Mouse (Mus musculus): ENCODE measurements around the gene Rapgef3. TPM values are rescaled to one million over a fixed set of nuclear protein-coding genes. Genes with fewer than 3 reads are reported as not detected.
A peak's percentile ranks its signal among the peaks of the same experiment; 100 is the strongest.

Rapgef3 gene
- polyA plus RNA-seq, 1 experiment from 2014 or later, result 15.7 TPM

GRCm38 (mm10) chr15:97761438-97761837, 6.3 kb downstream of the Rapgef3 start:
- no peak overlapping the region for H3K9ac ChIP-seq (ENCODE audit: low read depth, low read length)

GRCm38 (mm10) chr15:97760952-97761351, 6.8 kb downstream of the Rapgef3 start:
- H3K4me2 ChIP-seq (replicated peaks; ENCODE audit: low read depth, low read length), result no peak overlapping the region
- WGBS, result 57% methylated on average over 5 of the region's 5 CpGs
- H3K27me3 ChIP-seq (ENCODE audit: control insufficient read depth, insufficient read depth, low read length), result no peaks in the 10 kb centered on the region; the same call in 1 of the 2 replicates
- H3K36me3 ChIP-seq (ENCODE audit: control insufficient read depth, insufficient read depth, low read length), result peaks cover 20% of the 10 kb centered on the region; the same call in 1 of the 2 replicates
- no peaks in the 10 kb centered on the region for H3K9me3 ChIP-seq (ENCODE audit: control insufficient read depth, low read length)
- no peak for ATAC-seq (ENCODE audit: low FRiP score, low TSS enrichment)
- H3K4me1 ChIP-seq (ENCODE audit: control insufficient read depth, insufficient read depth, low read length), result peaks cover 20% of the 10 kb centered on the region
- H3K4me3 ChIP-seq (ENCODE audit: low read length), result no peak overlapping the region
- no peak overlapping the region for H3K9ac ChIP-seq (ENCODE audit: low read depth, low read length)
- no peak overlapping the region for H3K27ac ChIP-seq (ENCODE audit: low read depth, low read length)

More at GRCm38 (mm10) chr15:97761438-97761837, 6.3 kb downstream of the Rapgef3 start:
- Histone ChIP-seq H3K36me3 (ENCODE audit: control insufficient read depth, insufficient read depth, low read length) (peaks cover 20% of the 10 kb centered on the region; the same call in 1 of the 2 replicates), H3K27ac (ENCODE audit: low read depth, low read length) (no peak overlapping the region), H3K4me2 (replicated peaks; ENCODE audit: low read depth, low read length) (no peak overlapping the region), H3K9me3 (ENCODE audit: control insufficient read depth, low read length) (no peaks in the 10 kb centered on the region), H3K4me3 (ENCODE audit: low read length) (no peak overlapping the region), H3K4me1 (ENCODE audit: control insufficient read depth, insufficient read depth, low read length) (peaks cover 23% of the 10 kb centered on the region), H3K27me3 (ENCODE audit: control insufficient read depth, insufficient read depth, low read length) (no peaks in the 10 kb centered on the region; the same call in 1 of the 2 replicates)
- ATAC-seq (ENCODE audit: low FRiP score, low TSS enrichment), result no peak
- 50% methylated on average over 13 of the region's 13 CpGs for WGBS

- no peak overlapping the region for H3K9ac ChIP-seq (ENCODE audit: low read depth, low read length)
- no peak for ATAC-seq (ENCODE audit: low FRiP score, low TSS enrichment)
- no peak overlapping the region for H3K4me2 ChIP-seq (replicated peaks; ENCODE audit: low read depth, low read length)
- H3K4me1 ChIP-seq (ENCODE audit: control insufficient read depth, insufficient read depth, low read length), result peaks cover 18% of the 10 kb centered on the region
- 91% methylated on average over 9 of the region's 9 CpGs for WGBS
- no peak overlapping the region for H3K27ac ChIP-seq (ENCODE audit: low read depth, low read length)
- H3K9me3 ChIP-seq (ENCODE audit: control insufficient read depth, low read length), result no peaks in the 10 kb centered on the region
- no peaks in the 10 kb centered on the region; the same call in 1 of the 2 replicates for H3K27me3 ChIP-seq (ENCODE audit: control insufficient read depth, insufficient read depth, low read length)
- no peak overlapping the region for H3K4me3 ChIP-seq (ENCODE audit: low read length)
- H3K36me3 ChIP-seq (ENCODE audit: control insufficient read depth, insufficient read depth, low read length), result peaks cover 20% of the 10 kb centered on the region; the same call in 1 of the 2 replicates
Observed at GRCm38 (mm10) chr15:97760006-97760405, 7.8 kb downstream of the Rapgef3 start.

- no peak for ATAC-seq (ENCODE audit: low FRiP score, low TSS enrichment)
- H3K27me3 ChIP-seq (ENCODE audit: control insufficient read depth, insufficient read depth, low read length), result no peaks in the 10 kb centered on the region
- no peak overlapping the region for H3K4me2 ChIP-seq (replicated peaks; ENCODE audit: low read depth, low read length)
- H3K9ac ChIP-seq (ENCODE audit: low read depth, low read length), result no peak overlapping the region
- H3K4me3 ChIP-seq (ENCODE audit: low read length), result no peak overlapping the region
- 49% methylated on average over 8 of the region's 8 CpGs for WGBS
- peaks cover 15% of the 10 kb centered on the region for H3K4me1 ChIP-seq (ENCODE audit: control insufficient read depth, insufficient read depth, low read length)
- H3K9me3 ChIP-seq (ENCODE audit: control insufficient read depth, low read length), result no peaks in the 10 kb centered on the region
- no peak overlapping the region for H3K27ac ChIP-seq (ENCODE audit: low read depth, low read length)
- peaks cover 24% of the 10 kb centered on the region for H3K36me3 ChIP-seq (ENCODE audit: control insufficient read depth, insufficient read depth, low read length)
Observed at GRCm38 (mm10) chr15:97755361-97755760, 12.4 kb downstream of the Rapgef3 start.

- WGBS, result 56% methylated on average over 6 of the region's 6 CpGs
- peaks cover 23% of the 10 kb centered on the region for H3K36me3 ChIP-seq (ENCODE audit: control insufficient read depth, insufficient read depth, low read length)
- ATAC-seq (ENCODE audit: low FRiP score, low TSS enrichment), result no peak
- H3K4me3 ChIP-seq (ENCODE audit: low read length), result no peak overlapping the region
- no peak overlapping the region for H3K4me2 ChIP-seq (replicated peaks; ENCODE audit: low read depth, low read length)
- H3K27ac ChIP-seq (ENCODE audit: low read depth, low read length), result no peak overlapping the region
- H3K9me3 ChIP-seq (ENCODE audit: control insufficient read depth, low read length), result no peaks in the 10 kb centered on the region
- peaks cover 20% of the 10 kb centered on the region for H3K4me1 ChIP-seq (ENCODE audit: control insufficient read depth, insufficient read depth, low read length)
- no peak overlapping the region for H3K9ac ChIP-seq (ENCODE audit: low read depth, low read length)
- H3K27me3 ChIP-seq (ENCODE audit: control insufficient read depth, insufficient read depth, low read length), result no peaks in the 10 kb centered on the region
Observed at GRCm38 (mm10) chr15:97754476-97754875, 13.3 kb downstream of the Rapgef3 start.

- no peak for ATAC-seq (ENCODE audit: low FRiP score, low TSS enrichment)
- WGBS, result 89% methylated on average over 5 of the region's 5 CpGs
- Histone ChIP-seq H3K4me3 (ENCODE audit: low read length) (no peak overlapping the region), H3K9me3 (ENCODE audit: control insufficient read depth, low read length) (no peaks in the 10 kb centered on the region), H3K4me1 (ENCODE audit: control insufficient read depth, insufficient read depth, low read length) (peaks cover 20% of the 10 kb centered on the region), H3K4me2 (replicated peaks; ENCODE audit: low read depth, low read length) (no peak overlapping the region), H3K27me3 (ENCODE audit: control insufficient read depth, insufficient read depth, low read length) (no peaks in the 10 kb centered on the region), H3K36me3 (ENCODE audit: control insufficient read depth, insufficient read depth, low read length) (peaks cover 15% of the 10 kb centered on the region), H3K9ac (ENCODE audit: low read depth, low read length) (no peak overlapping the region), H3K27ac (ENCODE audit: low read depth, low read length) (no peak overlapping the region)
Observed at GRCm38 (mm10) chr15:97752491-97752890, 15.3 kb downstream of the Rapgef3 start.

- 82% methylated on average over 2 of the region's 2 CpGs for WGBS
- Histone ChIP-seq H3K4me2 (replicated peaks; ENCODE audit: low read depth, low read length) (no peak overlapping the region), H3K4me1 (ENCODE audit: control insufficient read depth, insufficient read depth, low read length) (peaks cover 20% of the 10 kb centered on the region), H3K9ac (ENCODE audit: low read depth, low read length) (no peak overlapping the region), H3K27me3 (ENCODE audit: control insufficient read depth, insufficient read depth, low read length) (no peaks in the 10 kb centered on the region), H3K36me3 (ENCODE audit: control insufficient read depth, insufficient read depth, low read length) (peaks cover 16% of the 10 kb centered on the region), H3K9me3 (ENCODE audit: control insufficient read depth, low read length) (no peaks in the 10 kb centered on the region), H3K4me3 (ENCODE audit: low read length) (no peak overlapping the region), H3K27ac (ENCODE audit: low read depth, low read length) (no peak overlapping the region)
- no peak for ATAC-seq (ENCODE audit: low FRiP score, low TSS enrichment)
Observed at GRCm38 (mm10) chr15:97751676-97752075, 16.1 kb downstream of the Rapgef3 start.

- peaks cover 20% of the 10 kb centered on the region for H3K4me1 ChIP-seq (ENCODE audit: control insufficient read depth, insufficient read depth, low read length)
- no peak overlapping the region; the same call in 1 of the 2 replicates for H3K4me2 ChIP-seq (replicated peaks; ENCODE audit: low read depth, low read length)
- H3K9ac ChIP-seq (ENCODE audit: low read depth, low read length), result no peak overlapping the region
- H3K4me3 ChIP-seq (ENCODE audit: low read length), result no peak overlapping the region
- no peaks in the 10 kb centered on the region for H3K27me3 ChIP-seq (ENCODE audit: control insufficient read depth, insufficient read depth, low read length)
- peaks cover 16% of the 10 kb centered on the region for H3K36me3 ChIP-seq (ENCODE audit: control insufficient read depth, insufficient read depth, low read length)
- H3K9me3 ChIP-seq (ENCODE audit: control insufficient read depth, low read length), result no peaks in the 10 kb centered on the region
- WGBS, result 36% methylated on average over 12 of the region's 12 CpGs
- H3K27ac ChIP-seq (ENCODE audit: low read depth, low read length), result no peak overlapping the region
- peak; percentile 61 for ATAC-seq (ENCODE audit: low FRiP score, low TSS enrichment)
Observed at GRCm38 (mm10) chr15:97750697-97751096, 17.1 kb downstream of the Rapgef3 start.

GRCm38 (mm10) chr15:97749841-97750240, 17.9 kb downstream of the Rapgef3 start:
- H3K4me1 ChIP-seq (ENCODE audit: control insufficient read depth, insufficient read depth, low read length), result peaks cover 15% of the 10 kb centered on the region
- H3K4me2 ChIP-seq (replicated peaks; ENCODE audit: low read depth, low read length), result no peak overlapping the region
- H3K36me3 ChIP-seq (ENCODE audit: control insufficient read depth, insufficient read depth, low read length), result peaks cover 16% of the 10 kb centered on the region
- no peaks in the 10 kb centered on the region for H3K27me3 ChIP-seq (ENCODE audit: control insufficient read depth, insufficient read depth, low read length)
- no peak overlapping the region for H3K4me3 ChIP-seq (ENCODE audit: low read length)
- no peaks in the 10 kb centered on the region for H3K9me3 ChIP-seq (ENCODE audit: control insufficient read depth, low read length)
- no peak overlapping the region for H3K9ac ChIP-seq (ENCODE audit: low read depth, low read length)
- 83% methylated on average over 13 of the region's 13 CpGs for WGBS
- no peak overlapping the region for H3K27ac ChIP-seq (ENCODE audit: low read depth, low read length)
- no peak for ATAC-seq (ENCODE audit: low FRiP score, low TSS enrichment)
